Mouse (Mus musculus) thymus, postnatal 25 days (tissue): Measurements from ENCODE around the gene Ppfia3.
"Not testable (repeated sequence)": the region's sequence is repeated elsewhere in the genome, so short reads cannot be mapped to it uniquely, and the experiment has no call there.

Experiments used
- DNase-seq: peaks from one replicate; pipeline ENCODE4 v3.0.0; 2022

Gene Ppfia3

DNA sequence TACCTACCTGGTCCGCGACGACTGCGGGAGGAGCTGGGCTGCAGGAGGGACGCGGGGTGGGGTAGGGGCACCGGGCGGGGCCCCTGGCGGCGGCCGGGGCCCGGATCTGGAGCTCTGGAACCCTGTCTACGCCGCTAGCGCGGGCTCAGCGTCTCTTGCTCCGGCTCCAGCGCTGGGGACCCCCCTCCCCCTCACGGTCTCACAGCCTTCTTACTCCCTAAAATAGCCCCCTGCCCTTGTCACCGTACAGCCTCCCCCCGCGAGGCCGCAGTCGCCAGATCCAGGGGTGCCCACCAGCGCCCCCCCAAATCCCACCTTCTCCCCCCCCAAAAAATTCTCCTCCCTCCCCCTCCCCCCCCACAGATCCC lies at the start of gene Ppfia3:
TSS of gene Ppfia3 (minus strand) at position 368 of the 368 bp plus-strand sequence.
- peak; percentile 11 for DNase-seq

- DNase-seq, result no peak
Observed at GRCm38 (mm10) chr7:45415636-45416035, 48.8 kb upstream of the Ppfia3 start.

DNA sequence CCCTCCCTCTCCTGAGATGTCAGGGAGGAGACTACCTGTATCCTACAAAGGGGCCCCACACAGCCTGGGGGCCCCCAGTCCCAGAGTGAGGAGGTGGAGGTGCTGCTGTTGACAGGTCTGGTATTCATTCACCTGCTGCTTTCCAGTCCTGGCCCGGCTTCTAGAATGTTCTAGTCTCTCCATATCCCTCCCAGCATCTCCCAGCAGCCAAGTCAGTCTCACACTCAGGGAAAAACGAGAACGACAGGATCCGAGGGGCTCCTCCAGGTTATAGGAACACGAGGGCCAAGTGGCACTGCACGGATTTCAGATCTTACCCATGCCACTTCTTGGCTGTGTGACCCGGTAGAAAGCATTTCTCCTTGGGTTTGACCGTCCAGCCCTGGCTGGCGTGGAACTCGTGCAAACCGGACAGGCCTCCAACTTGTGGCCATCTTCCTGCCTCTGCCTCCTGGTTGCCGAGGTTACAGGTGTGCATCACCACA lies 48.0 kb upstream of the Ppfia3 start:
- no peak for DNase-seq

- no peak for DNase-seq
Observed at GRCm38 (mm10) chr7:45413864-45414739, 47.3 kb upstream of the Ppfia3 start.

DNA sequence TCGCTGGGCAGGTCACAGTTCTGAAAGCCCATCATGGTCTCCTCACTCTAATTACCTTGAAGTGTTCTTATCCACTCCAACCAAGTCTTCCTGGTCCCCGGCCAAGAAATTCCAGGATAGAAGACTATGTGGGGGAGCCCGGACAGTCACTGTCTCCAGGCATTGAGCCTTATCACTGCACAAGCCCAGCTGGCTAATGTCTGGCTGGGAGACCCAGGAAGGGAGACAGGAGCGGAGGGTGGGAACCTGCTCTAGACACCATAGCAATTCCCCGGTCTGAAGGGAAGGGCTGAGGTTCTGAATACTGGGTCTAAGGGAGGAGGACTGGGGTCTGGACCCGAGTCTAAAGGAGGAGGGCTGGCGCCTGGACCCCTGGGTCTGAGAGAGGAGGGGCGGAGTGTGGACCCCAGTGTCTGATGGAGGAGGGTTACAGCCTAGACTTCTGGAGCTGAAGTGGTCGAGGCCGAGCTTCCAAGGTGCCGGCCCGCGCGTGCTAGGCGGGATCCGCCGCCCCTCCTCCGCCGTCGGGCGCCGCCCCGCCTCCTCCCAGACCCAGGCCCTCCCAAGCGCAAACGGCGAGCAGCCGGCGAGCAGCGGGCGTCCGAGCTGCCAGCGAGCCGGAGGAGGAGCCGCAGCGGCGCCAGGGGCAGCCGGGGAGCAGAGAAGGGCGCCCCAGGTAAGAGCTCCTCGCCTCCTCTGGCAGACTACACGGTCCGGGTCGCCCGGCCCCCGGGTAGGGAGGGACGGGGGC lies 46.5 kb upstream of the Ppfia3 start, which contains the start of gene Ntf5:
TSS of gene Ntf5 (plus strand) at position 583 of the 751 bp plus-strand sequence.
- peak; percentile 29 for DNase-seq

DNA sequence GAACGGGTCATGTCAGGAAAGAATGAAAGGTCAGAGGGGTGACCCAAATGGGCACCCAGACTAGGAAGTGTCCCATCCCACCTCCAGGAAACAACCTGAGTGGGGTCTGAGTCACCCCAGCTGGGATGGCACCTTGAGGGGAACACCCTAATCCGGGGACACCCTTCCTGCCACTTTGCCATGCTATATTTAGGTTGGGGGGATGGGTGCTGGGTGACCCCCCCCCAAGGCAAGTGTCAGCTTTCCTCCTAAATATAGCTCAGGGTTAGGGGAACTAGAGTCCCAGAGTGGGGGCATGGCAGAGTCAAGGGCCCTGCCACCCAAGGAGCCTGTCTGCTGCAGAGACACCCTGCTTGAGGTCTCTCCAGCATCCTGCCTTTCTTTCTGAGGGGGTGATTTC lies 45.6 kb upstream of the Ppfia3 start:
- DNase-seq, result no peak

DNA sequence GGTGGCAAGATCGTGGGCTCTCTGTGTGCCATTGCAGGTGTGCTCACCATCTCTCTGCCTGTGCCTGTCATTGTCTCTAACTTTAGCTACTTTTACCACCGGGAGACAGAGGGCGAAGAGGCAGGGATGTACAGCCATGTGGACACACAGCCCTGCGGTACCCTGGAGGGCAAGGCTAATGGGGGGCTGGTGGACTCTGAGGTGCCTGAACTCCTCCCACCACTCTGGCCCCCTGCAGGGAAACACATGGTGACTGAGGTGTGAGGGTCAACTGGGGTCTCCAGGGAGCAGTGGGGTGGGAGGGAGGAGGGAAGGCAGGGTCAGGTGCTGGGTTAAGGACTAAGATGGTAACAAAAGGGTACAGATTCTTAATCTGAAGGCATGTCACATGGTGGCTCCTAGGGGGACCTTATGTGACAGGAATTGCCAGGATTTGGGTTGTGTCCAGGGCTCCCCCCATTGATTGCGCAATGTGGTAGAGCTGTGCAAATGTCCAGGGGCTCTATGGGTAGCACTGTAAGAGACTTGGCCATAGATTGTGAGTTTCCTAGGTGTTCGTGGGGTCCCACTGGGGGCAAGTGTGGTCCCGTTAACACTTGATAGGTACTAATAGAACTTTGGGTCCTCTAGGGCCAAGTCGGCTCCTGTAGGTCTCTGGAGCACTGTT lies 42.8 kb upstream of the Ppfia3 start:
- no peak for DNase-seq

DNA sequence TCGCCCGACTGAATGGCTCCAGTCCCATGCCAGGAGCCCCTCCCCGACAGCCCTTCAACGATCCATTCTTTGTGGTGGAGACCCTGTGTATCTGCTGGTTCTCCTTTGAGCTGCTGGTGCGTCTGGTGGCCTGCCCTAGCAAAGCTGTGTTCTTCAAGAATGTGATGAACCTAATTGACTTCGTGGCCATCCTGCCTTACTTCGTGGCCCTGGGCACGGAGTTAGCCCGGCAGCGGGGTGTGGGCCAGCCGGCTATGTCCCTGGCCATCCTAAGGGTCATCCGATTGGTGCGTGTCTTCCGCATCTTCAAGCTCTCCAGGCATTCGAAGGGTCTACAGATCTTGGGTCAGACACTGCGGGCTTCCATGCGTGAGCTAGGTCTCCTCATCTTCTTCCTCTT lies 42.1 kb upstream of the Ppfia3 start:
- no peak for DNase-seq

DNA sequence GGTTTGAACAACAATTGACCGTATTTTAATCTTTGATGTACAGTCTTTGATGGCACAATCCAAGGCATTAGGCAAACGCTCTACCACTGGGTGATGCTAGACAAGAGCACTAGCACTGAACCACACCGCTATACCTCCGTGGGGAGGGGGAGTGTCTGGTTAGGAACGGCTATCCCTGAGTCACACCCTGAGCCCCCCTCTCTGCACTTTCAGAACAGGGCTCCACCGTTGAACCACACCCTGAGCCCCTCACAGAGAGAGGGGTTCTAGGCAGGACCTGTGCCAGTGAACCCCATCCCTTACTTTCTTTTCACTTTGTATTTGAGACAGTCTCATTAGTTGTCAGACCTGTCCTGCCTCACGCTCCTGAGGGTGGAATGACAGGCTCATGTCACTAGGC lies 41.5 kb upstream of the Ppfia3 start:
- no peak for DNase-seq

GRCm38 (mm10) chr7:45407836-45408235 lies 41.0 kb upstream of the Ppfia3 start:
- no peak for DNase-seq

GRCm38 (mm10) chr7:45406157-45407156 lies 39.6 kb upstream of the Ppfia3 start:
- no peak for DNase-seq

- DNase-seq, result peak; percentile 78
Observed at GRCm38 (mm10) chr7:45405091-45406075, 38.6 kb upstream of the Ppfia3 start, which contains the start of gene Kcna7. Gene Kcna7, plus strand, starts transcription at chr7:45405653.

- peak; percentile 69 for DNase-seq
Observed at GRCm38 (mm10) chr7:45403532-45404261, 36.9 kb upstream of the Ppfia3 start.

DNA sequence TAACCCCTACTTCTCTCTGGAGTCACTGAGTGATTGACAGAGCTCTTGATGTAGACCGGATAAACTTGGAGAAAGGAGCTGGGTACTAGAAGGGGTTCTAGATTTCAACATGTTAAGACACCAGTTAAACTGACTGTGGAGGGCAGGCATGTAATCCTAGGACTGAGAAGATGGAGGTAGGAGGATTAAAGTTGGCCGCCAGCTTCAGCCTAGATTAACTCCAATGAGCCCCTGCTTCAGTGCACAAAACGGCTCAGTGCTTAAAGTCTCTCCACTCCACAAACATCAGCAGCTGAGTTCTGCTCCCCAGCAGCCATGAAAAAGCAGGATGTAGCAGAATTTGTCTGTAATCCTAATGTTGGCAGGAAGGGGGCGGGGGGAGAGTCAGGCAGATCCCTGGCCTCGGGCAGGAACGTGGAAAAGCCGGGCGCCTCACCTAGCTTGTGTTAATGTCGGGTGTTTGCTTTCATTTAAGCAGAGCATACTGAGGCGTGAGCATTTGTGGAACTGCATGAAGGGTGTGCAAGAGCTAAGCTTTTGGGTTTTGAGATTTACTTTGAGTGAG lies 34.8 kb upstream of the Ppfia3 start:
- DNase-seq, result no peak

GRCm38 (mm10) chr7:45396787-45397186 lies 30.0 kb upstream of the Ppfia3 start:
- no peak for DNase-seq

DNA sequence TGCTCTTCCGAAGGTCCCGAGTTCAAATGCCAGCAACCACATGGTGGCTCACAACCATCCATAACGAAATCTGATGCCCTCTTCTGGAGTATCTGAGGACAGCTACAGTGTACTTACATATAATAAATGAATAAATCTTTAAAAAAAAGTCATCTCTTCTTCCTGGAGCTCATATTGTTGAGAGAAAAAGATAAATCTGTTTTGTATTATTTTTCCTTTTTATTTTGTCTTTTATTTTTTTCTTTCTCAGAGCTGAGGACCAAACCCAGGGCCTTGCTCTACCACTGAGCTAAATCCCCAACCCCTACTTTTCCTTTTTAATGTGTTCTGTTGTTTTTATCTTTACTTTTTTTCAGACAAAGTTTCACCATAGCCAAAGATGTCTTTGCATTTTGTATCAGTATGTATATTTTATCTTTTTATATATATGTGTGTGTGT lies 29.5 kb upstream of the Ppfia3 start:
- not testable (repeated sequence) for DNase-seq

GRCm38 (mm10) chr7:45395578-45396336 lies 28.9 kb upstream of the Ppfia3 start, which contains the start of gene Snrnp70:
Gene Snrnp70, minus strand, starts transcription at chr7:45395742.
- DNase-seq, result peak; percentile 100

- no peak for DNase-seq
Observed at GRCm38 (mm10) chr7:45395129-45395541, 28.3 kb upstream of the Ppfia3 start.

DNA sequence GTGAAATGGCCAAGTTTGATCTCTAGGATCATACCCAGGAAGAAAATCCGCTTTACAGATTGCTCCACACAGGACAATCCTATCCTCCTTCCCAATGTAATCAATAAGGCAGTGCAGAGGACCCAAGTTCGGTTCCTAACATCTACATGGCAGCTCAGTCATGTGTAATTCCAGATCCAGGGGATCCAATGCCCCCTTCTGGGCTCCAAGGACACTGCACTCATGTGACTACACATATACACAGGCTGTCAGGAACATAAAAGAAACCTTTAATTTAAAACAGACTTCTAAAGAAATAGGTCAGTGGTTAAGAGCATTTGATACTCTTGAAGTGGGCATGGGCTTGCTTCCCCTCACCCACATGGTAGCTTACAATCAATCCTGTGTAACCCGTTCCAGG lies 19.3 kb upstream of the Ppfia3 start:
- no peak for DNase-seq
